Mouse (Mus musculus) E14TG2a.4 (cell line): ENCODE measurements around the gene Gpr19.

Experiments
- H3K27me3 ChIP-seq: 2 replicates; pipeline ENCODE4 v1.6.1; 2014; ENCODE audit warnings: low read length, control low read depth; ENCODE audit not compliant: insufficient read depth
- H3K36me3 ChIP-seq: 2 replicates; pipeline ENCODE4 v1.6.1; 2014; ENCODE audit warnings: low read length, control low read depth; ENCODE audit not compliant: insufficient read depth
- H3K4me1 ChIP-seq: replicated peaks from 2 replicates; pipeline ENCODE4 v1.6.1; 2014; ENCODE audit warnings: low read depth, low read length, control low read depth
- H3K4me3 ChIP-seq: replicated peaks from 2 replicates; pipeline ENCODE4 v1.5.1; 2014; ENCODE audit warnings: mild to moderate bottlenecking, low read length
- H3K9me3 ChIP-seq: 2 replicates; pipeline ENCODE4 v1.6.1; 2014; ENCODE audit warnings: low read length, control low read depth
- CTCF ChIP-seq: conservative IDR thresholded peaks from 2 replicates; pipeline ENCODE4 v1.5.1; 2014; ENCODE audit warnings: low read length
- NANOG ChIP-seq: IDR thresholded peaks from 2 replicates; pipeline ENCODE4 v1.6.1; 2014; ENCODE audit warnings: borderline replicate concordance, low read length, mixed read lengths
- POU5F1 ChIP-seq: IDR thresholded peaks from 2 replicates; pipeline ENCODE4 v1.6.1; 2014; ENCODE audit warnings: low read length, borderline replicate concordance

The Gpr19 gene

DNA sequence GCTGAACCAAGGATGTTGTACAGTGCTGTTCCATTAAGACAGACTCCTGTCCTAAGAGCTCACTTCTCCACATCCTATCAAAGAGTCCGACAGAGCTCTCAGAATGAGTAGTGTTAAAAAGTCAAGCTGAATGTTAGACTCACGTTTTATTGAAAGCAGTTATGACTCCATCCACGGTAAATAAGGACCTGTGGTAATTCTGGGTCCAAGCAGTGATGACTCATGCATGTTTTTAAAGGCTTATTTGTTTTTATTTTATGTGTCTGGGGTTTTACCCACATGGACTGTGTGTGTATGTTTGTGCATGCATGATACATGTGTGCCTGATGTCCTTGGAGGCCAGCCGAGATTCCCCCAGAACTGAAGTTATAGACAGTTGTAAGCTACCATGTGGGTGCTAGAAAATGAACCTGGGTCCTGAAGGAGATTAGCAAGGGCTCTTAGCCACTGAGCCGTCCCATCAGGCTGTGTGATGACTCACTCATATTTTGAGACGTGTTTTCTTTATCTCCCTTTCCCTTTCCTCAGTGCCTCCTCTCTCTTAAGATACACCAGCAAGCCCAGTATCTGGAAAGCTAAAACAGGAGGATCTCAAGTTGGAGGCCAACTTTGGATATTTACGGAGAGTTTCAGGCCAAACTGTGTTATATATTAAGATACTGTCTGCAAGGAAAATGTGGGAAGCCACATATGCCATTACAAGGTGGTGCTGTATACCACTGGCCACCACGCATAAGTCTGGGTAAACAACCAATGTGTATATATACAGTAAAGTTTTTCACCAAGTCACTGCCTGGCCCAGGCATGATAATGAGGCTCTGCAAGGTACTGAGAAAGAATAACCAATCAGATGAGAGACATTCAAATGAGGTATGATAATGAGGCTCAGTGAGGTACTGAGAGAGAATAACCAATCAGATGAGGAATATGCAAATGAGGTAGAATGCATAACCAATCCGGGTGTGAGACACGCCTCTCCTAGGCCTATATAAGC, 5.8 kb upstream of the Gpr19 start:
- TF ChIP-seq NANOG: no peak
- no peak for TF ChIP-seq POU5F1
- no peak for TF ChIP-seq CTCF
- Histone ChIP-seq H3K9me3 (no peaks in the 10 kb centered on the region), H3K36me3 (no peaks in the 10 kb centered on the region), H3K4me3 (no peak overlapping the region), H3K27me3 (no peaks in the 10 kb centered on the region), H3K4me1 (peaks cover 15% of the 10 kb centered on the region)

- H3K4me3 ChIP-seq: no peak overlapping the region
- H3K36me3 ChIP-seq: no peaks in the 10 kb centered on the region
- H3K9me3 ChIP-seq: no peaks in the 10 kb centered on the region
- no peak for TF ChIP-seq NANOG
- no peak for TF ChIP-seq POU5F1
- TF ChIP-seq CTCF: no peak
- H3K27me3 ChIP-seq: no peaks in the 10 kb centered on the region
- peaks cover 19% of the 10 kb centered on the region for H3K4me1 ChIP-seq
Observed at GRCm38 (mm10) chr6:134903368-134903767, 5.0 kb upstream of the Gpr19 start.

DNA sequence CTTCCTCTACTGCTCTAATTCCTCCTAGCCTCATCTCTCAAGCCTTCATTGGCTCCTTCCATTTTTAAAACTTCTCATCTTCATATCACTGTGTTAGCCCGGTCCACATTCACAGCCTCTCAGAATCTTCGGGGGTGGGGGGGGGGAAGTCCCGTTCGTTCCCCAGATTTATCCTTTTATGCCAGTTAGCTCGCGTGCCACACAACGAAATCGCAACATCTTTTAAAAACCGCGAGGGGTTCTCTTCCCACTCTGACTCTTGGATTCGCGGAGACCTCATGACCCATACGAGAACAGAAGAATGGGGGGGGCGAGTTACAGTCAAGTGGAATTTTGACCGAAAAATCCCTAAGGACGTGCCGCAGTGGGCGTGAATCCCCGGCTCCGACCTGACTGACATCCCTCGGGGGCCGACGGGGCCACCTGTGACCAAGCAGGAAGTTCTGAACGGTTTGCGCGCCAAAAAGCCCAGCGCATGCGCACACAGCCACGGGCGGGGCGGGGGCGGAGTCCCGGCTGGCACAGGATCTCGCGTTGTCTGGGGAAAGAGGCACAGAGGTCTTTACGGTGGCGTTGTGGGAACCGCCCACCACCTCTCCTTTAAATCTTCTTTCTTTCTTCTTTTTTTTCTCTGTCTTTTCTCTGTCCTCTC, 809 bp downstream of the Gpr19 start:
- TF ChIP-seq NANOG (no peak), POU5F1 (no peak), CTCF (no peak)
- peak overlapping the region; percentile 88 for H3K4me3 ChIP-seq
- H3K9me3 ChIP-seq: no peaks in the 10 kb centered on the region
- H3K27me3 ChIP-seq: no peaks in the 10 kb centered on the region
- H3K4me1 ChIP-seq: peaks cover 37% of the 10 kb centered on the region
- H3K36me3 ChIP-seq: peaks cover 36% of the 10 kb centered on the region

GRCm38 (mm10) chr6:134896570-134897436, 1.6 kb downstream of the Gpr19 start:
- TF ChIP-seq POU5F1: no peak
- TF ChIP-seq NANOG: no peak
- TF ChIP-seq CTCF: no peak
- Histone ChIP-seq H3K9me3 (no peaks in the 10 kb centered on the region), H3K4me3 (peak overlapping the region; percentile 88), H3K4me1 (peaks cover 38% of the 10 kb centered on the region), H3K36me3 (peaks cover 42% of the 10 kb centered on the region), H3K27me3 (no peaks in the 10 kb centered on the region)

- Histone ChIP-seq H3K4me3 (0 out of 2 replicates have a peak overlapping the region, but pooled peaks have one; percentile 39), H3K4me1 (peaks cover 60% of the 10 kb centered on the region), H3K9me3 (no peaks in the 10 kb centered on the region), H3K27me3 (no peaks in the 10 kb centered on the region), H3K36me3 (peaks cover 48% of the 10 kb centered on the region)
- no peak for TF ChIP-seq CTCF
- no peak for TF ChIP-seq NANOG
- TF ChIP-seq POU5F1: no peak
Observed at GRCm38 (mm10) chr6:134890436-134890835, 7.9 kb downstream of the Gpr19 start.

GRCm38 (mm10) chr6:134889763-134890162, 8.6 kb downstream of the Gpr19 start:
- peaks cover 54% of the 10 kb centered on the region for H3K4me1 ChIP-seq
- TF ChIP-seq CTCF: no peak
- TF ChIP-seq NANOG: no peak
- no peak for TF ChIP-seq POU5F1
- H3K9me3 ChIP-seq: no peaks in the 10 kb centered on the region
- no peaks in the 10 kb centered on the region for H3K27me3 ChIP-seq
- H3K4me3 ChIP-seq: no peak overlapping the region
- peaks cover 48% of the 10 kb centered on the region for H3K36me3 ChIP-seq

- Histone ChIP-seq H3K27me3 (no peaks in the 10 kb centered on the region), H3K4me3 (no peak overlapping the region), H3K36me3 (peaks cover 47% of the 10 kb centered on the region), H3K9me3 (no peaks in the 10 kb centered on the region), H3K4me1 (peaks cover 51% of the 10 kb centered on the region)
- TF ChIP-seq CTCF (no peak), NANOG (no peak), POU5F1 (no peak)
Observed at GRCm38 (mm10) chr6:134888563-134889017, 9.8 kb downstream of the Gpr19 start.
